Mouse (Mus musculus): ENCODE measurements at regions not wholly inside any gene's neighbourhood (a gene's known extent, or its start where the extent isn't known, plus 50 kb on each side); places are given as distances from the start of the nearest gene placed in this dataset.

- TF ChIP-seq CTCF (IDR thresholded peaks at IDR 0.05; ENCODE audit: low read depth, low read length) (no peak), POLR2A (IDR thresholded peaks at IDR 0.05; ENCODE audit: extremely low read depth, insufficient read depth, low read length) (no peak)
These were observed 156.1 kb upstream of the Pln start for GRCm38 (mm10) chr10:53181413-53181812.

Measured in liver, adult 2 months (tissue).